Mouse (Mus musculus) neural tube, embryonic 10.5 days (tissue): ENCODE data around the gene Gpr180.
"Not testable (repeated sequence)": the region's sequence is repeated elsewhere in the genome, so short reads cannot be mapped to it uniquely, and the experiment has no call there.

Experiments
- DNase-seq: peaks from one replicate; pipeline ENCODE4 v3.0.0-alpha.2; 2017; ENCODE audit warnings: low spot score; ENCODE audit errors: extremely low spot score

Gpr180 gene

GRCm38 (mm10) chr14:118151651-118152293 lies 14.8 kb downstream of the Gpr180 start:
- no peak for DNase-seq

GRCm38 (mm10) chr14:118152294-118152651 lies 15.3 kb downstream of the Gpr180 start:
- no peak for DNase-seq

- DNase-seq: not testable (repeated sequence)
Measured at GRCm38 (mm10) chr14:118156056-118156455, 19.1 kb downstream of the Gpr180 start.

GRCm38 (mm10) chr14:118156740-118157139 lies 19.8 kb downstream of the Gpr180 start:
- no peak for DNase-seq

GRCm38 (mm10) chr14:118157146-118157545 lies 20.2 kb downstream of the Gpr180 start:
- peak; percentile 69 for DNase-seq

- no peak for DNase-seq
Measured at GRCm38 (mm10) chr14:118161751-118162150, 24.8 kb downstream of the Gpr180 start.

GRCm38 (mm10) chr14:118162640-118163039 lies 25.7 kb downstream of the Gpr180 start:
- DNase-seq: no peak

GRCm38 (mm10) chr14:118168776-118169175 lies 31.8 kb downstream of the Gpr180 start:
- no peak for DNase-seq

GRCm38 (mm10) chr14:118173590-118174203 lies 36.7 kb downstream of the Gpr180 start:
- DNase-seq: no peak

- no peak for DNase-seq
Measured at GRCm38 (mm10) chr14:118175071-118175693, 38.2 kb downstream of the Gpr180 start.

- no peak for DNase-seq
Measured at GRCm38 (mm10) chr14:118175694-118176085, 38.7 kb downstream of the Gpr180 start.

GRCm38 (mm10) chr14:118179251-118179650 lies 42.3 kb downstream of the Gpr180 start:
- no peak for DNase-seq

- no peak for DNase-seq
Measured at GRCm38 (mm10) chr14:118179701-118180100, 42.7 kb downstream of the Gpr180 start.

- DNase-seq: peak; percentile 74
Measured at GRCm38 (mm10) chr14:118180117-118180557, 43.2 kb downstream of the Gpr180 start.

- peak; percentile 33 for DNase-seq
Measured at GRCm38 (mm10) chr14:118180711-118181177, 43.8 kb downstream of the Gpr180 start.

GRCm38 (mm10) chr14:118191442-118191841 lies 54.5 kb downstream of the Gpr180 start:
- no peak for DNase-seq

- DNase-seq: no peak
Measured at GRCm38 (mm10) chr14:118193001-118193628, 56.2 kb downstream of the Gpr180 start.

- no peak for DNase-seq
Measured at GRCm38 (mm10) chr14:118193663-118194062, 56.7 kb downstream of the Gpr180 start.

GRCm38 (mm10) chr14:118194219-118194914 lies 57.4 kb downstream of the Gpr180 start:
- no peak for DNase-seq

GRCm38 (mm10) chr14:118197063-118197462 lies 60.1 kb downstream of the Gpr180 start:
- DNase-seq: no peak

- DNase-seq: no peak
Measured at GRCm38 (mm10) chr14:118200731-118201130, 63.8 kb downstream of the Gpr180 start.
